Mouse (Mus musculus) C2C12 (cell line): ENCODE data around the gene Atox1. TPM values are rescaled to one million over a fixed set of nuclear protein-coding genes. Genes with fewer than 3 reads are reported as not detected.

Source experiments
- H3K27me3 ChIP-seq: one replicate; pipeline ENCODE4 v1.6.1; 2011; ENCODE audit not compliant: control insufficient read depth, insufficient read depth, insufficient read length
- H3K36me3 ChIP-seq: one replicate; pipeline ENCODE4 v1.6.1; 2011; ENCODE audit not compliant: control insufficient read depth, insufficient read depth
- H3K4me3 ChIP-seq: one replicate; pipeline ENCODE4 v1.5.1; 2011; ENCODE audit warnings: mild to moderate bottlenecking, control low read depth; ENCODE audit not compliant: poor library complexity, insufficient read depth, severe bottlenecking
- H3K79me2 ChIP-seq: one replicate; pipeline ENCODE4 v1.6.1; 2011; ENCODE audit not compliant: control insufficient read depth, insufficient read depth
- H3K79me3 ChIP-seq: one replicate; pipeline ENCODE4 v1.6.1; 2011; ENCODE audit warnings: low read depth, control low read depth
- H3ac ChIP-seq: one replicate; pipeline ENCODE3; 2011; ENCODE audit warnings: low read depth; ENCODE audit not compliant: control insufficient read depth, insufficient read length
- CEBPB ChIP-seq: IDR thresholded peaks from one replicate; pipeline ENCODE4 v1.6.1; 2011; ENCODE audit warnings: low read depth, mild to moderate bottlenecking, control low read depth, moderate library complexity
- CTCF ChIP-seq: IDR thresholded peaks from one replicate; pipeline ENCODE4 v1.5.1; 2011; ENCODE audit not compliant: control insufficient read depth, insufficient read depth, insufficient read length
- FOSL1 ChIP-seq: IDR thresholded peaks from one replicate; pipeline ENCODE4 v1.8.0; 2011; ENCODE audit warnings: mild to moderate bottlenecking, low read length; ENCODE audit not compliant: poor library complexity, insufficient read depth, severe bottlenecking
- MAX ChIP-seq: IDR thresholded peaks from one replicate; pipeline ENCODE4 v1.6.1; 2011; ENCODE audit warnings: mild to moderate bottlenecking, control low read depth
- MYOD1 ChIP-seq: IDR thresholded peaks from one replicate; pipeline ENCODE4 v1.6.1; 2011; ENCODE audit warnings: low read depth; ENCODE audit not compliant: control insufficient read depth, insufficient read length
- MYOG ChIP-seq: IDR thresholded peaks from one replicate; pipeline ENCODE4 v1.6.1; 2011; ENCODE audit not compliant: control insufficient read depth, insufficient read length; ENCODE audit errors: extremely low read depth
- USF1 ChIP-seq: IDR thresholded peaks from one replicate; pipeline ENCODE4 v1.6.1; 2011; ENCODE audit warnings: low read depth, mild to moderate bottlenecking, control low read depth, moderate library complexity
- long read RNA-seq, 2 experiments: library from polyadenylated mRNA; unstranded; transcript quantifications; one replicate each; pipeline ENCODE4 v2.0.0; 2019 to 2020
- polyA plus RNA-seq: library from polyadenylated mRNA; unstranded; fragments of >200 nt; fragmentation: generic; extraction: Trizol; gene quantifications from one replicate; pipeline ENCODE4 v1.2.1, GENCODE M21; 2012; ENCODE audit warnings: missing spikeins

Atox1 gene
- polyA plus RNA-seq: 365 TPM
- long read RNA-seq, experiment 1, transcript Atox1-201 (4 exons, 541 nt): major isoform, 180 of 194 reads
- long read RNA-seq, experiment 1, partial matches to known transcripts: 9 of 194 reads
- long read RNA-seq, experiment 1, other reads (novel, unspliced or antisense): 5 of 194 reads
- long read RNA-seq, experiment 2, transcript Atox1-201 (4 exons, 541 nt): major isoform, 31 of 32 reads
- long read RNA-seq, experiment 2, partial matches to known transcripts: 0 of 32 reads
- long read RNA-seq, experiment 2, other reads (novel, unspliced or antisense): 0 of 32 reads

DNA sequence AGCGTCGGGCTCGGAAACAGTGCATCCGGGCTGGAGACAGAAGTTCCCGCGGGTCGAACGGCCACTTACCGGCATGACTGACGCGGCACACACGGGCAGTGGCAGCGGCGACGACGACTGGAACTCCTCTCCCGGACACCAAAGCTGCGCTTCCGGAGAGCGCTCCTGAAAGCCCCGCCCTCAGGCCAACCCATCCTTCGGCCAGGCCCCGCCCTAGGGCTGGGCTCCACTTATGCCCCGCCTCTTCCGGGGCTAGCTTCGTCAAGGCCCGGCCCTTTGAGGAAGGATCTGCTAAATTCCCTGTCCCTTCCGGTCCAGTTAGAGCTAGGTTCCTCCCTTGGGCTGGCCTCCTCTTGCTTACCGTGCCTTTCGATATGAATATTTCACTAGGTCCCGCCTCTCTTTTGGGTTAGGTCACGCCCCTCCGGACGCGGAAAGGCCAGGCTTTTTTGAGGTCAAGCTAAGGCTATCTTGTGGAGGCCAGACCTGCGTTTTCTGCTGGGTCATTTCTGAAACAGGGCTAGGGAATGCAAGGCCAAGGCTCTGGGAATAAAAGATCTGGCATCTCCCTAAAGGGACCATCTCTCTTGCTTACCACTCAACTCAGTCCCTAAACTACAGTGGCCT lies at the start of gene Atox1:
Gene Atox1, minus strand, starts transcription at position 221 of the 627 bp plus-strand sequence.
- TF ChIP-seq MYOD1 (no peak), CTCF (no peak), FOSL1 (no peak), MAX (no peak), CEBPB (no peak), USF1 (no peak), MYOG (no peak)
- Histone ChIP-seq H3ac (peak within 1 kb of the TSS; percentile 89), H3K79me2 (peaks cover 47% of the 10 kb centered on the region), H3K79me3 (peaks cover 32% of the 10 kb centered on the region), H3K36me3 (no peaks in the 10 kb centered on the region), H3K27me3 (no peaks in the 10 kb centered on the region), H3K4me3 (peak within 1 kb of the TSS; percentile 95)

DNA sequence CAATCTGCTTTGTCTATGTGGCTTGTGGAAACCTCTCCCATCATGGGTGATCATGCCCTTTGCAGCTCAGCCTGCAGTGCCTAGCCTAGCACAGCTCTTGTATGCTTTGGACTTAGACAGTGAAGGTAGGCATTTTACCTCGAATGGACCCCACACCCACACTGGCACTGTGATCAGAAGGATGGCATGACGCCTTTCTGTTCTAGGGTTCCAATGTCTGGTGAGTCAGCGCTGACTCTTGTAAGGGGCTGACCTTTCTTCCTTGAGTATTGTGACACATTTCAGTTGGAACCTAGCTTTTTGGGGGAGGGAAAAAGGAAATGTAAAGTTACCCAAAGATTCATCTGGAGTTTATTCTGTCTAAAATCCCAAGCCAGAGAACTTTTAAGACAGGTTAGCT lies 44.4 kb upstream of the Atox1 start:
- Histone ChIP-seq H3K79me2 (peaks cover 15% of the 10 kb centered on the region), H3K27me3 (no peaks in the 10 kb centered on the region), H3K79me3 (peaks cover 4% of the 10 kb centered on the region), H3ac (no peak overlapping the region), H3K36me3 (peaks cover 38% of the 10 kb centered on the region), H3K4me3 (no peak overlapping the region)
- TF ChIP-seq FOSL1: peak; percentile 49
- no peak for TF ChIP-seq CTCF
- peak; percentile 89 for TF ChIP-seq CEBPB

DNA sequence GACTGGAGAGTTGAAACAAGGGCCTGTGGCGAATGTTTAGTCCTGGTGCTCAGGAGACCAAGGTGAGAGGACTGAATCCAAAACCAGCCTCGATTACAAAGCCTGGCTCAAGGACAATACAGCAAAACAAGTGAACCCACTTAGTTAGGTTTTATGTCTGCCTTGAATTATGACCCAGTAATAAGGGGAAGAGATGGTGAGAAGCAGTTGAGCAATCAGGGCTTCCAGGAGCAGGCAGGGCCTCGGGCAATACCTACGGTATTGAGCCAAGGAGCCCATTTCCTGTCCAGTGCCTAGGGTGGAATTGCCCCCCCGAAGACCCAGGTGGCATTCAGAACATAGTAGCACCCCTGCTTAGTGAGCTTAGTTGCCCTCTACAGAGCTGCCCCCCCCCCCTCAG lies 41.8 kb upstream of the Atox1 start:
- peaks cover 23% of the 10 kb centered on the region for H3K79me3 ChIP-seq
- H3K4me3 ChIP-seq: no peak overlapping the region
- peaks cover 62% of the 10 kb centered on the region for H3K36me3 ChIP-seq
- no peaks in the 10 kb centered on the region for H3K27me3 ChIP-seq
- H3ac ChIP-seq: no peak overlapping the region
- H3K79me2 ChIP-seq: peaks cover 40% of the 10 kb centered on the region
- TF ChIP-seq FOSL1 (no peak), USF1 (no peak), CTCF (no peak), MYOD1 (no peak), CEBPB (no peak)

DNA sequence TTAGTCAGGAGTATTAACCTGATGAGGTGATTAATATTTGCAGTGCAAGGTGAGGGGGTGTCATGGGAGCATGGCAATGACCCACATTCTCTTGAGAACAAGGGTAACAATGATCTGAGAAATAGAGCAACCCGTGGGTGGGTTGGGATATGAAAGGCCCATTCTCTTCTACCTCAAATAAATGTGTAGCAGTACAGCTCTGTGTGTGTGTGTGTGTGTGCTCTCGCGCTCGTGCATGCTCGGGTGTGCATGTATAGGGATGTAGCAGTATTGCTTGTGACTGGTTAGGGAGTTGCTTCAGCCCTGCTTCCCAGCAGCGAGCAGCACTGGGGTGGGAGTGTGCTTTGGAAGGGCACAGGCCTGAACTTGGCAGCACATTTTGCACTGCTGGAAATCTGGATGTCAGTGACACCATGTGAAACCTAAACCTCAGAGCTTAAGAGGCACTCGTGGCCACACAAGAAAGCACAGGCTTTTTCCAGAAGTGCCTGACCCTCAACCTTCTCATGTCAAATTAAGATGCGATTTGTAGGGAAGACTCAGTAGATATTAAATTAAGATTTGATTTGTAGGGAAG lies 41.0 kb upstream of the Atox1 start:
- no peak for TF ChIP-seq CEBPB
- no peak for TF ChIP-seq MYOD1
- no peak for TF ChIP-seq USF1
- TF ChIP-seq MYOG: no peak
- no peak for TF ChIP-seq MAX
- TF ChIP-seq FOSL1: no peak
- no peak for TF ChIP-seq CTCF
- Histone ChIP-seq H3K27me3 (no peaks in the 10 kb centered on the region), H3K79me3 (peaks cover 26% of the 10 kb centered on the region), H3K4me3 (no peak overlapping the region), H3K36me3 (peaks cover 63% of the 10 kb centered on the region), H3ac (no peak overlapping the region), H3K79me2 (peaks cover 45% of the 10 kb centered on the region)

DNA sequence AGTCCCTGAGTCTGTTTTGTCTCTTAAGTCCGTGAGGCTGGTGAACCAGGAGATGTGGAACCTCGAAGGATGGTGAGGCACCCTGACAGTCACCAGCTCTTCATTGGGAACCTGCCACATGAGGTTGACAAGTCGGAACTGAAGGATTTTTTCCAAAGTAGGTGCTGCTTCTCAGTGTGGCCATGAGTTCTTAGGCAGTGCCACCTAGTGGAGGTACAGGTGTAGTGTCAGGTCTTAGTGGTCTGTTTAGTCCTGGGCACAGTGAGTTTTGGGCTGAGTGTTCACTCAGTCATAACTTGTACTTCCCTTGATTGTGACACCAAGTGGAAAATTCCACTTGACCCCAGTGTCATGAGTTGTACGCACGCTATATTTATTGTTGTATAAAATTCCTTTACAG lies 36.8 kb upstream of the Atox1 start:
- Histone ChIP-seq H3K79me3 (peaks cover 25% of the 10 kb centered on the region), H3K79me2 (peaks cover 83% of the 10 kb centered on the region), H3K36me3 (peaks cover 92% of the 10 kb centered on the region)

More for the DNA sequence above, 36.8 kb upstream of the Atox1 start:
- TF ChIP-seq FOSL1 (no peak), MAX (peak; percentile 20), CTCF (peak; percentile 35), MYOG (no peak), CEBPB (no peak), USF1 (no peak), MYOD1 (no peak)
- H3ac ChIP-seq: no peak overlapping the region
- no peaks in the 10 kb centered on the region for H3K27me3 ChIP-seq
- no peak overlapping the region for H3K4me3 ChIP-seq
